Mouse (Mus musculus) limb, embryonic 14.5 days (tissue): ENCODE results near the gene Cox15. TPM values are rescaled to one million over a fixed set of nuclear protein-coding genes. Genes with fewer than 3 reads are reported as not detected.

Experiments used
- ATAC-seq: fragments of 200-750 bp; cut with Nextera tagmentation; 2 replicates; pipeline ENCODE4 v1.8.0; 2017; ENCODE audit warnings: low read depth, moderate number of reproducible peaks, moderate TSS enrichment; ENCODE audit not compliant: low FRiP score
- DNase-seq: peaks from one replicate; pipeline ENCODE4 v3.0.0-alpha.2; 2015; ENCODE audit warnings: low spot score
- H3K27ac ChIP-seq: fragments of 300-500 bp; sonication (generic); replicated peaks from 2 replicates; pipeline ENCODE4 v1.5.1; 2014; ENCODE audit warnings: low read depth, mild to moderate bottlenecking, low read length, moderate library complexity, mixed read lengths
- H3K27me3 ChIP-seq: fragments of 300-500 bp; sonication (generic); 2 replicates; pipeline ENCODE4 v1.6.1; 2014; ENCODE audit warnings: low read length, mixed read lengths; ENCODE audit not compliant: control insufficient read depth, insufficient read depth
- H3K36me3 ChIP-seq: fragments of 300-500 bp; sonication (generic); 2 replicates; pipeline ENCODE4 v1.6.1; 2014; ENCODE audit warnings: mild to moderate bottlenecking, low read length, moderate library complexity, mixed read lengths; ENCODE audit not compliant: control insufficient read depth, insufficient read depth
- H3K4me1 ChIP-seq: fragments of 300-500 bp; sonication (generic); 2 replicates; pipeline ENCODE4 v1.6.1; 2014; ENCODE audit warnings: antibody characterized with exemption, low read length, mixed read lengths; ENCODE audit not compliant: control insufficient read depth, insufficient read depth
- H3K4me2 ChIP-seq: fragments of 300-500 bp; sonication (generic); replicated peaks from 2 replicates; pipeline ENCODE4 v1.6.1; 2014; ENCODE audit warnings: low read depth, mild to moderate bottlenecking, low read length, moderate library complexity; ENCODE audit not compliant: severe bottlenecking
- H3K4me3 ChIP-seq: fragments of 300-500 bp; sonication (generic); replicated peaks from 2 replicates; pipeline ENCODE4 v1.5.1; 2014; ENCODE audit warnings: low read length
- H3K9ac ChIP-seq: fragments of 300-500 bp; sonication (generic); 2 replicates; pipeline ENCODE4 v1.6.1; 2014; ENCODE audit warnings: mild to moderate bottlenecking, low read depth, low read length, moderate library complexity; ENCODE audit not compliant: severe bottlenecking
- H3K9me3 ChIP-seq: fragments of 300-500 bp; sonication (generic); 2 replicates; pipeline ENCODE4 v1.6.1; 2016; ENCODE audit warnings: low read length; ENCODE audit not compliant: control insufficient read depth
- POLR2A ChIP-seq: fragments of 200-500 bp; IDR thresholded peaks from 2 replicates; pipeline ENCODE4 v1.8.0; 2012; ENCODE audit warnings: inconsistent platforms, mild to moderate bottlenecking, moderate library complexity, borderline replicate concordance; ENCODE audit not compliant: insufficient read depth, insufficient read length; ENCODE audit errors: extremely low read depth
- WGBS: fragments of 180-500 bp; shearing (Covaris S2); extraction: QIAGEN DNeasy Blood & Tissue Kit; methylation state at CpG from one replicate; pipeline ENCODE4 v1.1.7; 2014; 5-methylcytosine and 5-hydroxymethylcytosine counted together
- polyA plus RNA-seq, 2 experiments: library from polyadenylated mRNA; depleted of rRNA in 1 of 2; stranded (reverse) in 1 of 2; unstranded in 1 of 2; fragments of >200 nt; fragmentation: Nextera tagmentation in 1 of 2; extraction: Ambion mirVana in 1 of 2; gene quantifications; 2 replicates each; pipeline versions ENCODE4 v1.2.1 to v1.2.3; 2012 to 2014

The Cox15 gene
- polyA plus RNA-seq, 2 experiments: 7.7 to 15.8 TPM

- Histone ChIP-seq H3K36me3 (peaks cover 21% of the 10 kb centered on the region), H3K9ac (no peak overlapping the region), H3K27ac (no peak overlapping the region), H3K4me2 (no peak overlapping the region), H3K4me3 (no peak overlapping the region), H3K27me3 (no peaks in the 10 kb centered on the region), H3K4me1 (no peaks in the 10 kb centered on the region), H3K9me3 (no peaks in the 10 kb centered on the region)
- ATAC-seq: no peak
- 72% methylated on average over 10 of the region's 11 CpGs for WGBS
- no peak for DNase-seq
- no peak for TF ChIP-seq POLR2A
Observed at GRCm38 (mm10) chr19:43699021-43699762, 53.6 kb downstream of the Cox15 start.

GRCm38 (mm10) chr19:43697666-43698370, 55.0 kb downstream of the Cox15 start:
- Histone ChIP-seq H3K27me3 (no peaks in the 10 kb centered on the region), H3K9ac (no peak overlapping the region), H3K4me1 (no peaks in the 10 kb centered on the region), H3K27ac (no peak overlapping the region), H3K4me2 (no peak overlapping the region), H3K9me3 (no peaks in the 10 kb centered on the region), H3K4me3 (no peak overlapping the region), H3K36me3 (peaks cover 17% of the 10 kb centered on the region)
- ATAC-seq: no peak
- WGBS: 87% methylated on average over 5 of the region's 5 CpGs
- no peak for DNase-seq
- TF ChIP-seq POLR2A: no peak

GRCm38 (mm10) chr19:43695514-43695964, 57.3 kb downstream of the Cox15 start:
- Histone ChIP-seq H3K9me3 (no peaks in the 10 kb centered on the region), H3K27me3 (no peaks in the 10 kb centered on the region), H3K27ac (no peak overlapping the region), H3K4me1 (peaks cover 5% of the 10 kb centered on the region; the same call in 1 of the 2 replicates), H3K9ac (no peak overlapping the region), H3K4me3 (no peak overlapping the region), H3K36me3 (peaks cover 15% of the 10 kb centered on the region), H3K4me2 (no peak overlapping the region)
- no peak; the same call in 1 of the 2 replicates for ATAC-seq
- WGBS: 70% methylated on average over 10 of the region's 10 CpGs
- no peak for TF ChIP-seq POLR2A
- no peak for DNase-seq

GRCm38 (mm10) chr19:43692815-43693214, 60.0 kb downstream of the Cox15 start:
- no peak for DNase-seq
- Histone ChIP-seq H3K4me1 (peaks cover 5% of the 10 kb centered on the region; the same call in 1 of the 2 replicates), H3K9ac (no peak overlapping the region), H3K4me3 (no peak overlapping the region), H3K27ac (no peak overlapping the region), H3K36me3 (peaks cover 6% of the 10 kb centered on the region; the same call in 1 of the 2 replicates), H3K9me3 (no peaks in the 10 kb centered on the region), H3K27me3 (no peaks in the 10 kb centered on the region), H3K4me2 (no peak overlapping the region)
- no peak for ATAC-seq
- WGBS: 92% methylated on average over 14 of the region's 14 CpGs
- TF ChIP-seq POLR2A: no peak

GRCm38 (mm10) chr19:43689419-43690246, 63.2 kb downstream of the Cox15 start, which contains the start of gene Entpd7:
Entpd7 (plus strand) TSS chr19:43689672.
- Histone ChIP-seq H3K4me1 (peaks cover 5% of the 10 kb centered on the region; the same call in 1 of the 2 replicates), H3K9me3 (no peaks in the 10 kb centered on the region), H3K4me2 (peak within 1 kb of the TSS; percentile 66), H3K4me3 (peak within 1 kb of the TSS; percentile 82), H3K27me3 (no peaks in the 10 kb centered on the region), H3K9ac (peak within 1 kb of the TSS; percentile 74), H3K27ac (peak within 1 kb of the TSS; percentile 38), H3K36me3 (peaks cover 6% of the 10 kb centered on the region; the same call in 1 of the 2 replicates)
- 0% methylated on average over 50 of the region's 60 CpGs for WGBS
- ATAC-seq (peak; percentile 95), DNase-seq (peak; percentile 92)
- peak; percentile 75; the same call in 1 of the 2 replicates for TF ChIP-seq POLR2A

Other genes starting within 250 kb of the Cox15 start
- 21.9 and 24.5 TPM in 2 replicates for gene Got1, start 228.4 kb downstream of the Cox15 start, polyA plus RNA-seq (2012; rRNA removed)
- 20.3 and 21.1 TPM in 2 replicates for gene Got1, start 228.4 kb downstream of the Cox15 start, polyA plus RNA-seq (2014; fragmentation: Nextera tagmentation; extraction: Ambion mirVana)
- gene Nkx2-3, start 140.7 kb downstream of the Cox15 start, polyA plus RNA-seq (2012; rRNA removed): 0.05 TPM in 1 of 2 replicates, not detected in the other
- not detected in 2 replicates for gene Nkx2-3, start 140.7 kb downstream of the Cox15 start, polyA plus RNA-seq (2014; fragmentation: Nextera tagmentation; extraction: Ambion mirVana)
- 70.0 and 77.8 TPM in 2 replicates for gene Slc25a28, start 78.1 kb downstream of the Cox15 start, polyA plus RNA-seq (2012; rRNA removed)
- gene Slc25a28, start 78.1 kb downstream of the Cox15 start, polyA plus RNA-seq (2014; fragmentation: Nextera tagmentation; extraction: Ambion mirVana): 14.2 and 18.0 TPM in 2 replicates
- gene Entpd7, start 63.3 kb downstream of the Cox15 start, polyA plus RNA-seq (2012; rRNA removed): 9.3 and 10.3 TPM in 2 replicates
- gene Entpd7, start 63.3 kb downstream of the Cox15 start, polyA plus RNA-seq (2014; fragmentation: Nextera tagmentation; extraction: Ambion mirVana): 11.8 and 13.2 TPM in 2 replicates
- gene Cutc, start within 50 bp of the Cox15 start, polyA plus RNA-seq (2012; rRNA removed): 7.0 and 8.2 TPM in 2 replicates
- gene Cutc, start within 50 bp of the Cox15 start, polyA plus RNA-seq (2014; fragmentation: Nextera tagmentation; extraction: Ambion mirVana): 13.0 and 13.3 TPM in 2 replicates
- 0.11 and 0.18 TPM in 2 replicates for gene Abcc2, start 29.2 kb upstream of the Cox15 start, polyA plus RNA-seq (2012; rRNA removed)
- 0.32 TPM in 1 of 2 replicates, not detected in the other for gene Abcc2, start 29.2 kb upstream of the Cox15 start, polyA plus RNA-seq (2014; fragmentation: Nextera tagmentation; extraction: Ambion mirVana)
- gene Dnmbp, start 187.2 kb upstream of the Cox15 start, polyA plus RNA-seq (2012; rRNA removed): 33.0 and 39.7 TPM in 2 replicates
- 23.3 and 26.1 TPM in 2 replicates for gene Dnmbp, start 187.2 kb upstream of the Cox15 start, polyA plus RNA-seq (2014; fragmentation: Nextera tagmentation; extraction: Ambion mirVana)
- gene Cpn1, start 233.6 kb upstream of the Cox15 start, polyA plus RNA-seq (2012; rRNA removed): 0.19 and 0.26 TPM in 2 replicates
- gene Cpn1, start 233.6 kb upstream of the Cox15 start, polyA plus RNA-seq (2014; fragmentation: Nextera tagmentation; extraction: Ambion mirVana): 0.14 TPM in 1 of 2 replicates, not detected in the other